Mouse (Mus musculus): ENCODE results near the gene Ncoa7. TPM values are rescaled to one million over a fixed set of nuclear protein-coding genes. Genes with fewer than 3 reads are reported as not detected.
A peak's percentile ranks its signal among the peaks of the same experiment; 100 is the strongest.

Ncoa7 gene
- total RNA-seq (2014; fragmentation: Nextera tagmentation), result 13.6 and 20.2 TPM in 2 replicates
- total RNA-seq (2017), result 14.8 and 17.5 TPM in 2 replicates

- ATAC-seq (replicated peaks; ENCODE audit: poor library complexity, severe bottlenecking), result peak; percentile 67
These were observed at the start of gene Ncoa7 for GRCm38 (mm10) chr10:30802681-30803586. TSS of gene Ncoa7 (minus strand) at chr10:30803326.

- ATAC-seq (replicated peaks; ENCODE audit: poor library complexity, severe bottlenecking), result no peak
These were observed 42.1 kb upstream of the Ncoa7 start for GRCm38 (mm10) chr10:30845101-30845825.

DNA sequence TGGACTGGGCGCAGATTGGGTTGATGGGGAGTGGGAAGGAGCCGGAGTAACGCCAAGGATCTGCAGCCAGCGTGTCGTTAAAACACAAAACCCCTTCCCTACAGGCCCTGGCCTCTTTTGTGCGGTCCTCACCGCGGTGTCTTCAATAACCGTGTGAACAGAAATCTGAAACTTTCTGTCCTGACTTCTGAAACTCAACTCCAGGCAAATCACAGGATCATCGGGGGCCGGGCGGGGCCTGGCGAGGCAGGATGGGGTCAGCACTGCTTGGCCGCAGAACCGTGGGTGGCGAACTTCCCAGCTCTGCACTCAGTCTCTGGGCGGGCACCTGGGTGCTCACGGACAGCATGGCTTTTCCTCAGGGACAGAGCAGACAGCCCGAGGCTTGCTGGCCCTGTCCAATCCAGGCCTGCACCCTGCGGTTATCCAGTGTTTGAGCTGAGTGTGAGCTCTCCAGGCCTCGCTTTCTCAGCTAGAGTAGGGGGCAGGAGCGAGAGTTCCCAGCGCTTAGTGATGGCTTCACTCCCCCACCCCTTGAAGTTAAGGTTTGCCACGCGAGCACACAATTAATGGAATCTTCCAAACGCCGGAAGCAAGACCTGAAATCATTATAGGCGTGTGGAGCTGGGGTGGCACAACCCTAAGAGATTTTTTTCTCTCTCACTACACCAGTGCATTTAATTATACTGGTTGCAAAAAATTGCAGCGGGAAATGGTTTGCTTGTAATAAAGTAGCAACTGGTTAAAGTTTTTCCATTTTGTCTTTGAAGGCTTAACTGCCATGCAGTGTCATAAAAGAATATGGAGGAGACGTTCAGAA, 41.3 kb upstream of the Ncoa7 start:
- ATAC-seq (replicated peaks; ENCODE audit: poor library complexity, severe bottlenecking), result 0 out of 2 replicates have a peak, but pooled peaks have one; percentile 6

DNA sequence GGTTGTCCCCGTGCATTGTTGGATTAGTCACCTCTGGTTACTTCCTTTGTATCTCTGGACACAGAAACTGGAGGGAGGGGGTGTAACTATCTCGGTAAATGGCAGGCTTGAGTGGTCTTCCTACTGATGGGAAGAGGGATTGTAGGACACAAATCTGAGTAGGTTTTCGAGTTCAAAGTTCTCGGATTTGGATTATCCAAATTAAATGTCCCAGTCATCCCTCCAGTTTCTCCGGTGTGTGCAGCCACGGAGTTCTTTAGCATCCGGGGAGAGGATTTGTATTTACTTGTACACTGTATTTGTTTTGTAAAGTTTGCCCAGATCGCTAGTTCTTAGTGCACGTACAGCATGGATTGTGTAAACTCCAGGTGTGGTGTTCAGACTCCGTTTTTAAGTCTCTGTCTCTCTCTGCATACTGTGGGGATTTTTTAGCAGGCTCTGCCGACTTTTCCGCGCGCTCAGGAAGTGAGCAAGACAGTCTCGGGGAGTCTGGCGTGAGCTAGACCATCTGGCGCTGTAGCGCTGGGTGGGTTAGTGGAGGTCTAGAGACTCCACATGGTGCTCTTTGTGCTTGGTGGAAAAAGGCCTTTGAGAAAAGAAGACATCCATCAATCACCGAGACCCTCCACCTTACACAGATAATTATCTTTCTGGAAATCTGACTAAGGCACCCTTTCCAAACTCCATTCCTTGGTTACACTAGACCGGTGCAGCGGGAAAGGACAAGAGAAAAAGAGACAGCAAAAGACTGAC, 40.5 kb upstream of the Ncoa7 start:
- ATAC-seq (replicated peaks; ENCODE audit: poor library complexity, severe bottlenecking), result no peak

DNA sequence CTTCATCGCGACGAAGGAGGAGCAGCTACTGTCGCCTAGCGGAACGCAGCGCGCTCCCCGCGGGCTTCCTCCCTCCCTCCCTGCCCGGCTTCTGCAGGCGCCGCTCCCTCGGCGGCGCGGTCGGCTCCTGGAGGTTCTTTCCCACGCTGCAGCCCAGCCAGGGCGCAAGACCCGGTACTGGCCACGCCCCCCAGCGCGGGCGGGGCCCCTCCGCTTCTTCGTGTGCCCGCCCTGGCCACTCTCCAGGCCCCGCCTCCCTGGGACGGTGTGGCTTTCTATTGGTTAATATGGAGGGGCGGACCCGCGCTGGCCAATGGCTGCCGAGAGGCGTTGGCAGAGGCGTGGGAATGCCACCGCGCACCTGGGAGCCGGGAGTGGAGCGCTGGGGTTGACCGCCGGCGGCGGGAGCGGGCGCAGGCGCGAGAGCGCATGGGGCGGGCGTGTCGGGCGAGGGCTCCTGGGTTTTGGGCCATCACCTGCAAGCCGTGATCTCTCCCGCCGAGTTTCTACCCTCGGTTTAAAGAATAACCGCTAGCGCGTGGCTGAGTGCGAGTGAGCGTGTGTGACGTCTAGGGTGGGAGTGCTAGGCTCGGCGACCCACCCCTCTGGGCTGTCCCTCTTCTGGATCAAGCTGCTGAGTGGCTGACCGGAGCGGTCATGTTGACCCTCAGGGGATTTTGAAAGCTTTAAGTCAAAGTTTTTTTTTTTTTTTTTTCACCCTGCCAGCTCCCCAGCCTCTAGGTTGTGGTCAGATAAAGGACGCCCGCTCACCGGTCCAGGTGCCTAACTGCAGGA, 39.7 kb upstream of the Ncoa7 start, which contains the start of gene Hey2:
TSS of gene Hey2 (minus strand) at position 159 of the 795 bp plus-strand sequence.
- ATAC-seq (replicated peaks; ENCODE audit: poor library complexity, severe bottlenecking), result peak; percentile 94

DNA sequence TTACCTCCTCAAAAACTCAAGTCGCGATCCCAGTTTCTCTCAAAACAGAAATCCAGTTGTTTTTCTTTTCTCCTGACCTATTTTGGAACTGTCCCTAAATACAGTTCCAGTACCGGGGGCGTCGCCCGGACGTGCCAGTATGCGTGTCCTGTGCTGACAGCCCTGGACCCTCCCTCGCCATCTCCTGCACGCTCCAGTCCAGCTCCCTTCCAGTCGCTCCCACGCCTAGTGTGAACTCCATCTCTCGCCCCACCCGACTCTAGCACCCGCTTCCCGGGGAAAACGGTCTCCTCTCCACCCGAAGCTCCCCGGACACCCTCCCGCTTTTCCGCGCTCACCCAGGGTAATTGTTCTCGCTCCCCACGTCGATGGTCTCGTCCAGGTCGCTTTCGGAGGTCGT, 39.1 kb upstream of the Ncoa7 start:
- ATAC-seq (replicated peaks; ENCODE audit: poor library complexity, severe bottlenecking), result peak; percentile 10

DNA sequence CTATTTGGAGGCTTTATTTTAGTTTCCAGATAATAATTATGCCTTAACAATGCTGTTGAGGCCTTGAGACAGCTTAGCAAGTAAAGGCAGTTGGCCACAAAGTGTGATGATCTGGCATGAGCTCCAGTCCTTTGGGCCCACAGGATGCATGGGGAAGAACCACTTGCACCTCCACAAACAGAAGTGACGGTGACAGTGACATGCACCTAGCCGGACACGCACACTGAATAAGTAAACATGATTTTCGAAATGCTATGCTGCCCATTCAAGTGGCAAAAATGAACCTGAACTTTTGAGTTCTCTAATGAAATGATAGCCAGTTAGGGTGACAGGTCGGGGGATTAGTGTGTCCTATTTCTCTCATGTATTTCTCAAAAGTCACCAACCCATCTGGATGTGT, 37.7 kb upstream of the Ncoa7 start:
- no peak for ATAC-seq (replicated peaks; ENCODE audit: poor library complexity, severe bottlenecking)

- ATAC-seq (replicated peaks; ENCODE audit: poor library complexity, severe bottlenecking), result no peak
These were observed 35.1 kb upstream of the Ncoa7 start for GRCm38 (mm10) chr10:30838188-30838587.

GRCm38 (mm10) chr10:30825049-30825448, 21.9 kb upstream of the Ncoa7 start:
- peak; percentile 71 for ATAC-seq (replicated peaks; ENCODE audit: poor library complexity, severe bottlenecking)

DNA sequence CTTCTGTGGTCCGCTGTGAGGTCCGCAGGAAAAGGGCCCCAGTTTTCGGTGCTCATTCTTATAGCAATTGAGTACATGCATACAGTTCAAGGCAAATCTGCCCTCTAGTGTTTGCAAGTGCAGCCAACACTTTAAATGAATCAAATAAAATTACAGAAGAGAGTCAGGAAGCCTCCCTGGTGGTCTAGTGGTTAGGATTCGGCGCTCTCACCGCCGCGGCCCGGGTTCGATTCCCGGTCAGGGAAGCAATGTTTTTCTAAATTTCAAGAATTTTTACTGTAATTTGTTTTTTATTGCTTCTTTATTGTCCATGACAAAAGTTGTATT, 7.8 kb upstream of the Ncoa7 start:
- ATAC-seq (replicated peaks; ENCODE audit: poor library complexity, severe bottlenecking), result peak; percentile 98

DNA sequence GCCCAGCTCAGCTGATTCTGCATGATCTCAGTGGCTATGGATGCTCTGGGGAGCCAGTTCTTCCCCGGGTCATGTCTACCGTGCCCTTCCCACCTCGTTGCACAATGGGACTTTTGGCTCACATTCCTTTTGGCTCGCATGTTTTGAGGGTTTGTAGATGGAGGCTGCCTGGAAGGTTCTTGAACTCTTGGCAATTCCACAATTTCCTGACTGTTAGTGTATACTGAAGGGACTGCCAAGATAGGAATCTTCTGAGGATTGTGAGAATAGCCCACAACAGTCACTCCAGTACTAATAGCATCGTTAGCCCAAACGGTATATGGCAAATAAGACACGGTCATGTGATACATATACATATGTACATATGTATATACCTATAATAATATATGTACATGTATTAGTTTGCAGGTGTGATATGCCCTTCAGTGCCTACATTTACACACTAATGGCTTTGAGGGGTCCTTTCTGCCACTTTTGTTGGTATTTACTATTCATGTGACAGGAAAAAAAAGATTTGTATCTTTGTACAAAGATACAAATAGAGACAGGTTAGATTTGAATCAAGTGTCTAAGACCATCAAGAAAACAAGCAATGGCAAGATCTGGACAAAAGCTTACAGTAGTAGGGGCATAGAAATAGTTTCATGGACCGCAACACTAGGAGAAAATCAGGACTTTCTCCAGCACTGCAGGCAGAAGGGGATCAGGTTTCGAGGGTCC, 7.3 kb upstream of the Ncoa7 start:
- ATAC-seq (replicated peaks; ENCODE audit: poor library complexity, severe bottlenecking), result peak; percentile 53

DNA sequence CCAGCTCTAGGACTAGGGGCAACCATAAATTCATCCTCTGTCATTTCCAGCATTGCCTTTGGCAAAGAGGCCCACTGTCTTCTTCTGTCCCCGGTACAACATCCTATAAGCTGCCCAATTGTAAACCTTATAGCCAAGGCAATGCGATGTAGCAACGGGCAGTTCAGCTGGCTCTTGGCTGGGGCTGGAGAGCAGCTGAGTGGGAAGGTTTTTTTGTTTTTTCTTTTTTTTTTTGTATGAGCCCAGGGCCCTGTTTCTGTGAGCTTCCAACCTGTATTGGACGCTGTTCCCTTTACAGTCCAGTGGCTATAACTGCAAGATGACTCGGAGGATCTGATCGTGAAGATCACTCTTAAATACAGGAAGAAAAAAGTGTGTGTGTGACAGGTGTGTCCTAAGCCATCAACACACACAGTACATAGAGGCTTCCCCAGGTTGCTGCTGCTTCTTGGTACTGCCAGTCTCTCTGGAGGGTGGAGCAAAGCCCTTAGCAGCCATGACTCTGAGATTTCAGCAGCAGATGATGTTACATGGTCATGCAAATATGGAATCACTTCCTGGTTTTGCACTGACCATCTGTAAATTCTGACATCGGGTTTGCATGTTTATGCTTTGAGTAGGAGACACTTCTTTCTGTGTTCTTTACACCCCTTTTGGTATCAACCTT, 594 bp upstream of the Ncoa7 start:
- peak; percentile 68 for ATAC-seq (replicated peaks; ENCODE audit: poor library complexity, severe bottlenecking)

GRCm38 (mm10) chr10:30802033-30802432, 1.1 kb downstream of the Ncoa7 start:
- ATAC-seq (replicated peaks; ENCODE audit: poor library complexity, severe bottlenecking), result no peak

DNA sequence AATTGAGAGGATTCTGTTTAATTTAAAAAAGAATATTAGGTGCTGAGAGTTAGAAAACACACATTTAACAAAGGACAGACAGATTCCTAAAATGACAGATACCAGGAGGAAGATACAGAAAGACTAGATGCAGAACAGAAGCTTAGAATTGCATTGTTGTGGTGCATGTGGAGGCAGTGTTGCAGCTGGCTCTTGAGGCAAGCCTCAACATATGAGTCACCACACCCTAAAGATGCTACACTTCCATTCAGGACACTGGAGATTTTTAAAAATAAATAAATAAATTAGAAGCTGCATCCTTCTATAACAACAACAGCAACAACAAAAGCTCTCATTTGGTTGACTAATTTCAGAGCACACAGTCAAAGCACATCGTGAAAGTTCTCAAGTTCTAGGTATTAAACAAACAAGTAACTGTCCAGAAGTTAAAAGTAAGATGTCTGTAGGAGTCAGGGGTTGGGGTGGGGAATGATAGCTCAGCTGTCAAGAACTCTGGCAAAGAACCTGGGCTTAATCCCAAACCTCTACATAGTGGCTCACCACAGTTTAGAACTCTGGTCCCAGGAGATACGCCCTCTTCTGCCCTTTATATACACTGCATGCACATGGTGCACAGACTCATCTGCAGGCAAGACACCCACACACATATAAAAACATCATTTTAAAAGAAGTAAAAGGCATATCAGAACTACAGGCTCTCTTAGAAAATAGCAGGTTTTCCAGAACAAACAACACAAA, 3.2 kb downstream of the Ncoa7 start:
- no peak for ATAC-seq (replicated peaks; ENCODE audit: poor library complexity, severe bottlenecking)

- peak; percentile 98 for ATAC-seq (replicated peaks; ENCODE audit: poor library complexity, severe bottlenecking)
These were observed 6.5 kb downstream of the Ncoa7 start for GRCm38 (mm10) chr10:30796469-30797261.

DNA sequence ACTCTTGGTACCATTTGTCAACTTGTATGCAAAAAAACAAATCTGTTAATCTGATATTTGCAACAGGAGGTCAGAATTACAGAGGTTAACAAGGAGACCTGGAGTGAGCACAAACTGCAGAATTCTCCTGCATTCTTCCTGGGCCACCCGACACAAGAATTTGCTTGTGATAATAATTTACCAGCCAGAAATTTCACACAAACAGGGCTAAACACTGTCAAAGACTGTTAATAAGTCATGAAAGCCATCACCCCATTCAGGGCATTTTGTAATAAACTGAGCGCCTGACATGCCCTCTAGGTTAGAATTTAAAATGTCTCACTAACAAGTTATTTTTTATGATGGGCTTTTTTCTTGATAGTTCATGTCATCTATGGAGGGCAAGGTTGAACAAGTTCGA, 12.1 kb downstream of the Ncoa7 start:
- ATAC-seq (replicated peaks; ENCODE audit: poor library complexity, severe bottlenecking), result no peak
